Mouse (Mus musculus) limb, embryonic 14.5 days (tissue): ENCODE data around the gene Vamp5. TPM values are rescaled to one million over a fixed set of nuclear protein-coding genes. Genes with fewer than 3 reads are reported as not detected.

ENCODE experiments used
- ATAC-seq: fragments of 200-750 bp; cut with Nextera tagmentation; 2 replicates; pipeline ENCODE4 v1.8.0; 2017; ENCODE audit warnings: low read depth, moderate number of reproducible peaks, moderate TSS enrichment; ENCODE audit not compliant: low FRiP score
- DNase-seq: peaks from one replicate; pipeline ENCODE4 v3.0.0-alpha.2; 2015; ENCODE audit warnings: low spot score
- H3K27ac ChIP-seq: fragments of 300-500 bp; sonication (generic); replicated peaks from 2 replicates; pipeline ENCODE4 v1.5.1; 2014; ENCODE audit warnings: low read depth, mild to moderate bottlenecking, low read length, moderate library complexity, mixed read lengths
- H3K27me3 ChIP-seq: fragments of 300-500 bp; sonication (generic); 2 replicates; pipeline ENCODE4 v1.6.1; 2014; ENCODE audit warnings: low read length, mixed read lengths; ENCODE audit not compliant: control insufficient read depth, insufficient read depth
- H3K36me3 ChIP-seq: fragments of 300-500 bp; sonication (generic); 2 replicates; pipeline ENCODE4 v1.6.1; 2014; ENCODE audit warnings: mild to moderate bottlenecking, low read length, moderate library complexity, mixed read lengths; ENCODE audit not compliant: control insufficient read depth, insufficient read depth
- H3K4me1 ChIP-seq: fragments of 300-500 bp; sonication (generic); 2 replicates; pipeline ENCODE4 v1.6.1; 2014; ENCODE audit warnings: antibody characterized with exemption, low read length, mixed read lengths; ENCODE audit not compliant: control insufficient read depth, insufficient read depth
- H3K4me2 ChIP-seq: fragments of 300-500 bp; sonication (generic); replicated peaks from 2 replicates; pipeline ENCODE4 v1.6.1; 2014; ENCODE audit warnings: low read depth, mild to moderate bottlenecking, low read length, moderate library complexity; ENCODE audit not compliant: severe bottlenecking
- H3K4me3 ChIP-seq: fragments of 300-500 bp; sonication (generic); replicated peaks from 2 replicates; pipeline ENCODE4 v1.5.1; 2014; ENCODE audit warnings: low read length
- H3K9ac ChIP-seq: fragments of 300-500 bp; sonication (generic); 2 replicates; pipeline ENCODE4 v1.6.1; 2014; ENCODE audit warnings: mild to moderate bottlenecking, low read depth, low read length, moderate library complexity; ENCODE audit not compliant: severe bottlenecking
- H3K9me3 ChIP-seq: fragments of 300-500 bp; sonication (generic); 2 replicates; pipeline ENCODE4 v1.6.1; 2016; ENCODE audit warnings: low read length; ENCODE audit not compliant: control insufficient read depth
- POLR2A ChIP-seq: fragments of 200-500 bp; IDR thresholded peaks from 2 replicates; pipeline ENCODE4 v1.8.0; 2012; ENCODE audit warnings: inconsistent platforms, mild to moderate bottlenecking, moderate library complexity, borderline replicate concordance; ENCODE audit not compliant: insufficient read depth, insufficient read length; ENCODE audit errors: extremely low read depth
- WGBS: fragments of 180-500 bp; shearing (Covaris S2); extraction: QIAGEN DNeasy Blood & Tissue Kit; methylation state at CpG from one replicate; pipeline ENCODE4 v1.1.7; 2014; 5-methylcytosine and 5-hydroxymethylcytosine counted together
- polyA plus RNA-seq, 2 experiments: library from polyadenylated mRNA; depleted of rRNA in 1 of 2; stranded (reverse) in 1 of 2; unstranded in 1 of 2; fragments of >200 nt; fragmentation: Nextera tagmentation in 1 of 2; extraction: Ambion mirVana in 1 of 2; gene quantifications; 2 replicates each; pipeline versions ENCODE4 v1.2.1 to v1.2.3; 2012 to 2014

Vamp5 gene
- polyA plus RNA-seq, 2 experiments, result 16.6 to 24.5 TPM

GRCm38 (mm10) chr6:72378510-72379234 lies 1.6 kb downstream of the Vamp5 start:
- no peak overlapping the region for H3K4me2 ChIP-seq
- no peaks in the 10 kb centered on the region for H3K4me1 ChIP-seq
- H3K4me3 ChIP-seq, result 0 out of 2 replicates have a peak overlapping the region, but pooled peaks have one; percentile 9

GRCm38 (mm10) chr6:72374820-72375563 lies 5.3 kb downstream of the Vamp5 start:
- Histone ChIP-seq H3K27me3 (no peaks in the 10 kb centered on the region), H3K9ac (no peak overlapping the region), H3K4me3 (no peak overlapping the region), H3K9me3 (no peaks in the 10 kb centered on the region), H3K36me3 (no peaks in the 10 kb centered on the region), H3K4me1 (no peaks in the 10 kb centered on the region), H3K4me2 (no peak overlapping the region), H3K27ac (no peak overlapping the region)
- ATAC-seq (no peak), DNase-seq (no peak)
- TF ChIP-seq POLR2A, result no peak
- WGBS, result 80% methylated on average over 15 of the region's 15 CpGs

More at GRCm38 (mm10) chr6:72378510-72379234, 1.6 kb downstream of the Vamp5 start:
- TF ChIP-seq POLR2A, result no peak
- H3K27ac ChIP-seq, result no peak overlapping the region
- H3K27me3 ChIP-seq, result no peaks in the 10 kb centered on the region
- 87% methylated on average over 8 of the region's 8 CpGs for WGBS
- ATAC-seq (no peak), DNase-seq (no peak)
- H3K9me3 ChIP-seq, result no peaks in the 10 kb centered on the region
- H3K9ac ChIP-seq, result no peak overlapping the region
- no peaks in the 10 kb centered on the region for H3K36me3 ChIP-seq

- H3K4me2 ChIP-seq, result no peak overlapping the region
- no peak for DNase-seq
- no peak for ATAC-seq
Measured at GRCm38 (mm10) chr6:72374206-72374605, 6.1 kb downstream of the Vamp5 start.

GRCm38 (mm10) chr6:72373184-72373583 lies 7.1 kb downstream of the Vamp5 start:
- no peaks in the 10 kb centered on the region for H3K36me3 ChIP-seq
- no peak for TF ChIP-seq POLR2A
- ATAC-seq (no peak), DNase-seq (no peak)
- H3K27ac ChIP-seq, result no peak overlapping the region
- H3K9ac ChIP-seq, result no peak overlapping the region
- H3K4me1 ChIP-seq, result no peaks in the 10 kb centered on the region
- WGBS, result 86% methylated on average over 4 of the region's 4 CpGs
- H3K4me3 ChIP-seq, result no peak overlapping the region
- H3K9me3 ChIP-seq, result no peaks in the 10 kb centered on the region
- H3K27me3 ChIP-seq, result no peaks in the 10 kb centered on the region
- H3K4me2 ChIP-seq, result no peak overlapping the region

More at GRCm38 (mm10) chr6:72374206-72374605, 6.1 kb downstream of the Vamp5 start:
- WGBS, result 58% methylated on average over 7 of the region's 7 CpGs
- H3K36me3 ChIP-seq, result no peaks in the 10 kb centered on the region
- no peak overlapping the region for H3K9ac ChIP-seq
- no peaks in the 10 kb centered on the region for H3K9me3 ChIP-seq
- no peaks in the 10 kb centered on the region for H3K4me1 ChIP-seq
- no peak overlapping the region for H3K4me3 ChIP-seq
- no peaks in the 10 kb centered on the region for H3K27me3 ChIP-seq
- no peak overlapping the region for H3K27ac ChIP-seq
- no peak for TF ChIP-seq POLR2A

- ATAC-seq, result no peak
- no peaks in the 10 kb centered on the region for H3K4me1 ChIP-seq
- no peak for TF ChIP-seq POLR2A
- no peak overlapping the region for H3K4me3 ChIP-seq
- H3K27ac ChIP-seq, result no peak overlapping the region
- H3K27me3 ChIP-seq, result no peaks in the 10 kb centered on the region
- H3K4me2 ChIP-seq, result no peak overlapping the region
- H3K9me3 ChIP-seq, result no peaks in the 10 kb centered on the region
- H3K9ac ChIP-seq, result no peak overlapping the region
- H3K36me3 ChIP-seq, result no peaks in the 10 kb centered on the region
- 17% methylated on average over 1 of the region's 1 CpGs for WGBS
- DNase-seq, result no peak
Measured at GRCm38 (mm10) chr6:72371571-72371970, 8.7 kb downstream of the Vamp5 start.
